Mouse (Mus musculus) liver, embryonic 11.5 days (tissue): ENCODE measurements around the gene Mmp14. TPM values are rescaled to one million over a fixed set of nuclear protein-coding genes. Genes with fewer than 3 reads are reported as not detected.

Experiments used
- ATAC-seq: fragments of 200-750 bp; cut with Nextera tagmentation; replicated peaks from 2 replicates; pipeline ENCODE4 v1.8.0; 2017; ENCODE audit warnings: moderate number of reproducible peaks, mild to moderate bottlenecking, moderate TSS enrichment, moderate library complexity; ENCODE audit not compliant: low FRiP score
- DNase-seq: peaks from one replicate; pipeline ENCODE4 v3.0.0-alpha.2; 2017; ENCODE audit warnings: low spot score
- H3K27ac ChIP-seq: fragments of 300-500 bp; sonication (generic); 2 replicates; pipeline ENCODE4 v1.5.1; 2014; ENCODE audit warnings: mild to moderate bottlenecking, low read depth, low read length, control low read depth
- H3K27me3 ChIP-seq: fragments of 300-500 bp; sonication (generic); replicated peaks from 2 replicates; pipeline ENCODE4 v1.6.1; 2014; ENCODE audit warnings: low read length, mixed read lengths; ENCODE audit not compliant: control insufficient read depth, insufficient read depth
- H3K36me3 ChIP-seq: fragments of 300-500 bp; sonication (generic); 2 replicates; pipeline ENCODE4 v1.6.1; 2014; ENCODE audit warnings: mild to moderate bottlenecking, low read length, moderate library complexity, mixed read lengths; ENCODE audit not compliant: control insufficient read depth, insufficient read depth
- H3K4me1 ChIP-seq: fragments of 300-500 bp; sonication (generic); replicated peaks from 2 replicates; pipeline ENCODE4 v1.6.1; 2014; ENCODE audit warnings: low read length, mixed read lengths; ENCODE audit not compliant: control insufficient read depth, insufficient read depth
- H3K4me2 ChIP-seq: fragments of 300-500 bp; sonication (generic); 2 replicates; pipeline ENCODE4 v1.6.1; 2014; ENCODE audit warnings: mild to moderate bottlenecking, control low read depth, moderate library complexity
- H3K4me3 ChIP-seq: fragments of 300-500 bp; sonication (generic); 2 replicates; pipeline ENCODE4 v1.5.1; 2014; ENCODE audit warnings: low read depth, low read length, control low read depth
- H3K9ac ChIP-seq: fragments of 300-500 bp; sonication (generic); 2 replicates; pipeline ENCODE4 v1.6.1; 2014; ENCODE audit warnings: low read depth, low read length, control low read depth
- H3K9me3 ChIP-seq: fragments of 300-500 bp; sonication (generic); 2 replicates; pipeline ENCODE4 v1.6.1; 2016; ENCODE audit warnings: low read length, inconsistent platforms, mixed read lengths; ENCODE audit not compliant: control insufficient read depth
- WGBS: fragments of 180-500 bp; shearing (Covaris S2); extraction: QIAGEN DNeasy Blood & Tissue Kit; methylation state at CpG from one replicate; pipeline ENCODE4 v1.1.7; 2014; 5-methylcytosine and 5-hydroxymethylcytosine counted together
- polyA plus RNA-seq: library from polyadenylated mRNA; unstranded; fragments of >200 nt; fragmentation: Nextera tagmentation; extraction: Ambion mirVana; gene quantifications from 2 replicates; pipeline ENCODE4 v1.2.1, GENCODE M21; 2014

Mmp14 gene
- 56.6 and 57.6 TPM in 2 replicates for polyA plus RNA-seq

DNA sequence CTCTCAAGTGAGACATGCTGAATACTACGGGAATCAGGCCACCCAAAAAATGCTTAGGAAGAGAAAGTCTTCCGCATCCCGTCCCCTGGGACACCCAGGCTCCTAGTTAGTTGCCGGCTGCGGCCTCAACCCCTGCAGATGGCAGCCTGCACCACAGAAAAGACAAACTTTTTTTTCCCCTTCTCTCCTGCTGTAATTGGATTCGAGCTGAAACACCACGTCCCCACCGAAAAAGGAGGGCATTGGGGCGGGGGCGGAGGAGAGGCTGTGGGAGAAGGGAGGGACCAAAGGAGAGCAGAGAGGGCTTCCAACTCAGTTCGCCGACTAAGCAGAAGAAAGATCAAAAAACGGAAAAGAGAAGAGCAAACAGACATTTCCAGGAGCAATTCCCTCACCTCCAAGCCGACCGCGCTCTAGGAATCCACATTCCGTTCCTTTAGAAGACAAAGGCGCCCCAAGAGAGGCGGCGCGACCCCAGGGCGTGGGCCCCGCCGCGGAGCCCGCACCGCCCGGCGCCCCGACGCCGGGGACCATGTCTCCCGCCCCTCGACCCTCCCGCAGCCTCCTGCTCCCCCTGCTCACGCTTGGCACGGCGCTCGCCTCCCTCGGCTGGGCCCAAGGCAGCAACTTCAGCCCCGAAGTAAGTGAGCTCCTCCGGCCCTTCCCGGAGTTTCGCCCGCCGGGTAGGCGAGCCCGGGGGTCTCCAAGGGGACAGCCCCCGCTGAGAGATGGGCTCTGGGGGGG is at the start of gene Mmp14:
Gene Mmp14, plus strand, starts transcription at position 279 of the 744 bp plus-strand sequence.
- peak within 1 kb of the TSS; percentile 92 for H3K27ac ChIP-seq
- peak within 1 kb of the TSS; percentile 73 for H3K4me3 ChIP-seq
- ATAC-seq (no peak), DNase-seq (peak; percentile 70)
- H3K9ac ChIP-seq: peak within 1 kb of the TSS; percentile 89
- peaks cover 10% of the 10 kb centered on the region; the same call in 1 of the 2 replicates for H3K36me3 ChIP-seq
- H3K4me1 ChIP-seq: peaks cover 43% of the 10 kb centered on the region
- H3K9me3 ChIP-seq: no peaks in the 10 kb centered on the region
- H3K27me3 ChIP-seq: peaks cover 33% of the 10 kb centered on the region
- under 1% methylated on average over 48 of the region's 49 CpGs for WGBS
- peak within 1 kb of the TSS; percentile 80 for H3K4me2 ChIP-seq

DNA sequence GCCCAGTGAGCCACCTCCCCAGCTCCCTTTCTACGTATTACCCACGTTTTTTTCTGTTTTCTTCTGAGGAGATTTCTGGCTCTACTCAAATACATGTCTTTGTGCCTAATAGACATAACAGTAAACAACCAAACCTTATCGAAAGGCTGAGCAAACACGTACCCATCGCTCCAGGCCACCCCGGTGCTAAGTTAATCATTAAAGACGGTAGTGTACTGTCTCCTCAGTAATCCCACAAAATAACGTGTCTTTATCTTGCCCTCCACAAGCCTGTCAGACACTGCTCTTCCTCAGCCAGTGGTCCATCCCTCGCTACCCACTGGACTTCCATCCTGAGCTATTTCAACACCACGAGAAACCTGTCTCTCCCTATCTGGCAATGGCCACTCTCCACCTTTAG is 49.6 kb upstream of the Mmp14 start:
- no peak overlapping the region for H3K9ac ChIP-seq
- no peaks in the 10 kb centered on the region for H3K9me3 ChIP-seq
- WGBS: 69% methylated on average over 10 of the region's 10 CpGs
- H3K4me2 ChIP-seq: peak overlapping the region; percentile 16
- no peaks in the 10 kb centered on the region for H3K27me3 ChIP-seq
- no peak for DNase-seq
- no peak overlapping the region for H3K27ac ChIP-seq
- peaks cover 16% of the 10 kb centered on the region for H3K4me1 ChIP-seq
- no peak overlapping the region for H3K4me3 ChIP-seq
- H3K36me3 ChIP-seq: no peaks in the 10 kb centered on the region; the same call in 1 of the 2 replicates
- ATAC-seq: 0 out of 2 replicates have a peak, but pooled peaks have one; percentile 18

DNA sequence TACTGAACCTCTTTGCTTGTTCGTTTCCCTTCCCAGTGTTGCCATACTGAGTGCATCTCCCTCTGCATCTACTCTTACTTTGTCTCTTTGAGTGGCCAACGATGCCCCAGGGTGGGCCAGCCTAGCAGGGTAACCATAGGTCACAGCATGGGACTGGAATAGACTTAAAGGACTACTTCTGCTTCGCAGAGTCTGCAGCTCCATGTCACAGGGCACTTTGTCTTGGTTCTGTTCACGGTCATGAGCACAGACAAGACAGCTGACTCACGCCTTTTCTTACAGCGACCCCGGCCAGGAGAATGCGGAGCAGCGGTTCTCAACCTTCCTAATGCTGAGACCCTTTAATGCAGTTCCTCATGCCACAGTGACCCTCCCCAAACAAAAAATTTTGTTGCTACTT is 48.8 kb upstream of the Mmp14 start:
- H3K4me3 ChIP-seq: no peak overlapping the region
- H3K4me1 ChIP-seq: peaks cover 16% of the 10 kb centered on the region
- H3K36me3 ChIP-seq: no peaks in the 10 kb centered on the region; the same call in 1 of the 2 replicates
- H3K9ac ChIP-seq: no peak overlapping the region
- ATAC-seq: no peak
- no peak overlapping the region; the same call in 1 of the 2 replicates for H3K27ac ChIP-seq
- DNase-seq: no peak
- 77% methylated on average over 9 of the region's 9 CpGs for WGBS
- H3K27me3 ChIP-seq: no peaks in the 10 kb centered on the region
- no peaks in the 10 kb centered on the region for H3K9me3 ChIP-seq
- no peak overlapping the region for H3K4me2 ChIP-seq

DNA sequence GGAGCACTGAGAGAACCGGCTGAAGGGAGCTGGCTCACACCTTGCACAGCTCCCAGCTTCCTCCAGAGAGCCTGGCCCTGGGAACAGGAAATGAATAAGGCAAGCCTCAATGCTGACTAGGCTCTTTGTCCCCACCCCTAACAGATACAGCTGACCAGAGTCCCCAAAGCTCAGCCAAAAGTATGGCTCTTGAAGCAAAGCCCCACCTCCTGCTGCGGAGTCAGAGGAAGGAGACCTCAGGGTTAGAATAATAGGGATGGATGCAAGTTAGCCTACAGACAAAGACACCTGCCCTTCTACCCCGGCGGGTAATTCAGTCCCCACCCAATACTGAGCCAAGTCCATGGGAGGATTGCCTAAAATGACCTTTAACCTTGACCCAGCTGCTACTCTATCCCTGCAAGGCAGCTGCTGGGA is 48.0 kb upstream of the Mmp14 start:
- peaks cover 16% of the 10 kb centered on the region for H3K4me1 ChIP-seq
- DNase-seq: no peak

DNA sequence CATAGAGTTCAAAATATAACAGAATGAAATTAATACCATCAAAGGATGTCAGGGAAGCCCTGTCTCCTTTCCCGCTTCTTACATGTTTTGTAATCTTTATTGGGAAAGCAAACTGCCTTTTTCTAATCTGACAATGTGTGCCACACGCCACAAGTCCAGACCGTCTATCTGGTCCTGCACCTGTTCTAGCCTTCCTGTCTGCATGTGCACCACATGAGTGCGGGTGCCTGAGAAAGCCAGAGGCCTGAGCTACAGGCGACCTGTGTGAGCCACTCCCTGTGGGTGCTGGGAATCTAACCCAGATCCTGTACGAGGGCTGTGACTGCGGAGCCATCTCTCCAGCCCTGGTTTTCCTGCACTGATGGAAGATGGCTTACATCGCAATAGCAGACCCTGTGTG is 47.0 kb upstream of the Mmp14 start:
- H3K4me3 ChIP-seq: no peak overlapping the region
- no peak overlapping the region for H3K27ac ChIP-seq
- H3K9me3 ChIP-seq: no peaks in the 10 kb centered on the region
- no peak overlapping the region for H3K9ac ChIP-seq
- WGBS: 71% methylated on average over 8 of the region's 8 CpGs
- H3K4me2 ChIP-seq: no peak overlapping the region
- H3K36me3 ChIP-seq: no peaks in the 10 kb centered on the region; the same call in 1 of the 2 replicates
- peaks cover 16% of the 10 kb centered on the region for H3K4me1 ChIP-seq
- DNase-seq (no peak), ATAC-seq (no peak)
- H3K27me3 ChIP-seq: no peaks in the 10 kb centered on the region

More for the DNA sequence above, 48.0 kb upstream of the Mmp14 start:
- Histone ChIP-seq H3K4me3 (no peak overlapping the region), H3K9me3 (no peaks in the 10 kb centered on the region), H3K27me3 (no peaks in the 10 kb centered on the region), H3K9ac (no peak overlapping the region), H3K36me3 (no peaks in the 10 kb centered on the region; the same call in 1 of the 2 replicates), H3K4me2 (no peak overlapping the region), H3K27ac (no peak overlapping the region)
- peak; percentile 46 for ATAC-seq
- 41% methylated on average over 4 of the region's 4 CpGs for WGBS

DNA sequence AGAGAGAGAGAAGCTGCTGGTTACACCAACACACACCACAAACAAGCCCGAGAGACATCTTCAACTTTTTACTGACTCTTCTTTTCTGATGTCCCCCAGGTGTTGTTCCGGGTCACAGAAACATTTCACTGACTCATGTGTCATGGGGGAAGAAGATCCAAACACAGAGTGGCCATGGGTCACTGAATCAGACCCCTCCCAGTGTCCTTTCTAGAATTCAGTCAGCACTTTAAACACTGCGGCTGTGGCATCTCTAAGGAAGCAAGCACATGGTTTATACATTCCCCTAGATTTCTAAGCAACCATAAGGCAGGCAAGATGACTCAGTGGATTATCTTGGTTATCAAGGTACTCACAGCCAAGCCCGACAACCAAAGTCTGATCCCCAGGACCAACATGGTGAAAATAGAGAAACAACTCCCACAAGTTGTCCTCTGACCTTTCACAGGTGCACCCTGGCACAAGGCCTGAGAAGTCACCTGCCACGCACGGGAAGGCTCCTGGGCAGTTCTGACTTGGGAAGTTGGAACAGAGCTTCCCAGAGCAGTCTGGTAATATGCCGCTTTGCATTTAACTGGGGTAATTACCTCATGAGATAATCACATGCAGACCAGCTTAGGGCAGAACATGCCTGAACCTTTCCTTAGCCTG is 45.3 kb upstream of the Mmp14 start:
- no peaks in the 10 kb centered on the region for H3K27me3 ChIP-seq
- DNase-seq: no peak
- no peak overlapping the region for H3K27ac ChIP-seq
- no peaks in the 10 kb centered on the region; the same call in 1 of the 2 replicates for H3K36me3 ChIP-seq
- H3K4me2 ChIP-seq: no peak overlapping the region
- H3K9ac ChIP-seq: no peak overlapping the region
- no peak overlapping the region for H3K4me3 ChIP-seq
- WGBS: 80% methylated on average over 7 of the region's 7 CpGs
- H3K4me1 ChIP-seq: peaks cover 16% of the 10 kb centered on the region
- no peak for ATAC-seq
- H3K9me3 ChIP-seq: no peaks in the 10 kb centered on the region

DNA sequence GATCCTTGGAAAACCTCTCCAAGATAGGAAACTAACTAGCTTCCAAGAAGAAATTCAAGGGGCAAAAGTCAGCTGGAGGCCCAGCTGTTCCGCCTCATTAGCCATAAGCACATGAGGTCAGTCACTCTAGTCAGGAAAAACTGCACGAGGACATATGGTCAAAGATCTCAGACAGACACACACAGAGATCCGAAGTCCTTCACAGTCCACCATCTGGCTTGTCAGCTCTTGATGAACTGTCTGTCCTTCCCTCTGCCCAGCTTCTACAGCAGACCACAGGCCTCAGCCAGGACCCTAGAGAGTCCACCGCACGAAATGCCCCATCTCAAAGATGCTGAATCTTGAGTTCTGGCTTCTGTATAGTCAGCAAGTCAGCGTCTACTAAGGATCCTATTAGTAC is 43.9 kb upstream of the Mmp14 start:
- no peak for ATAC-seq
- Histone ChIP-seq H3K27me3 (no peaks in the 10 kb centered on the region), H3K4me1 (peaks cover 11% of the 10 kb centered on the region), H3K27ac (no peak overlapping the region), H3K9ac (no peak overlapping the region), H3K36me3 (no peaks in the 10 kb centered on the region; the same call in 1 of the 2 replicates), H3K9me3 (no peaks in the 10 kb centered on the region), H3K4me2 (no peak overlapping the region), H3K4me3 (no peak overlapping the region)
- WGBS: 77% methylated on average over 6 of the region's 6 CpGs
- DNase-seq: no peak

DNA sequence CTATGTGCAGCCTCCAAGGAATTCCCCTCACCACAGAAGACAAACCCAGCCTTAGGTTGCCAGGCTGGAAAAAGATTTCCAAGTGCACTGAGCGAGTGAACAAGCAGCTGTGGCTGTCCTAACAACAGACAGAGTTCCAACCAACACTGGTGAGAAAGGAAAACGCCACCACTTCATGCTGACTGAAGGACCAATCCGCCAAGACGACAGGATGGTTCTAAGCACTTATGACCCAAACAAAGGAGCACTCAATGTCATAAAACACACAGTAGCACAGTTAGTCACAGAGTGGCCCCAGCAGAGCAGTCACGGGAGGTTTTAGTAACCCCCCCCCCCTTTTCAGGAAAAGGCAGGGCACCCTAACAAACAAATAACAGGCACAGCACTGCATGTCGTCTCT is 40.6 kb upstream of the Mmp14 start:
- Histone ChIP-seq H3K27me3 (no peaks in the 10 kb centered on the region), H3K4me2 (no peak overlapping the region), H3K27ac (no peak overlapping the region), H3K4me1 (no peaks in the 10 kb centered on the region), H3K36me3 (no peaks in the 10 kb centered on the region; the same call in 1 of the 2 replicates), H3K9ac (no peak overlapping the region), H3K4me3 (no peak overlapping the region), H3K9me3 (no peaks in the 10 kb centered on the region)
- no peak for DNase-seq
- ATAC-seq: no peak
- 74% methylated on average over 6 of the region's 6 CpGs for WGBS
